Mouse (Mus musculus): ENCODE data around the gene Socs7. TPM values are rescaled to one million over a fixed set of nuclear protein-coding genes. Genes with fewer than 3 reads are reported as not detected.

The Socs7 gene
- polyA plus RNA-seq, 1 experiment from 2014 or later: 10.8 TPM

DNA sequence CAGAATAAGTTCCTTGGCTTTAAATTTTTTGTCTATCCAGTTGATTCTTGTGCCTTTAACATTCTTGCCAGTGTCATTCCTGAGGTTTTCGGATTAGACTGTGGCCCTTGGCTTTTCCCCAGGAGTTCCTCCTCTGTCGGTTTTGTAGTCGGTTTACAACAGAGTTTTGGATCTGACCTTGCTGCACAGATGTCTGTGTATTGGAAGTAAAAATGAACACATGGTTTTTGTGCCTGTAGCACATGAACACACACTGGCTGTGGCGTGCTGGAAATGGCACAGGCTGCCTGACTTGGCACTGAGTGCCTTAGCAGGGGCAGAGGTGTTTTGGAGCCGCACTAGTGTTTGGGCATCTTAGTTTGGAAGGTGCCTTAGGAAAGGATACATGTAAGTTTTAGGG, 6.2 kb downstream of the Socs7 start:
- ATAC-seq (replicated peaks): no peak
- no peak overlapping the region for H3K4me2 ChIP-seq
- WGBS: 80% methylated on average over 5 of the region's 5 CpGs
- peaks cover 40% of the 10 kb centered on the region for H3K4me1 ChIP-seq
- no peaks in the 10 kb centered on the region for H3K27me3 ChIP-seq (replicated peaks)
- H3K36me3 ChIP-seq (replicated peaks): no peaks in the 10 kb centered on the region
- H3K9ac ChIP-seq: no peak overlapping the region; the same call in 1 of the 2 replicates
- no peak overlapping the region for H3K27ac ChIP-seq
- H3K4me3 ChIP-seq: no peak overlapping the region
- H3K9me3 ChIP-seq: no peaks in the 10 kb centered on the region

DNA sequence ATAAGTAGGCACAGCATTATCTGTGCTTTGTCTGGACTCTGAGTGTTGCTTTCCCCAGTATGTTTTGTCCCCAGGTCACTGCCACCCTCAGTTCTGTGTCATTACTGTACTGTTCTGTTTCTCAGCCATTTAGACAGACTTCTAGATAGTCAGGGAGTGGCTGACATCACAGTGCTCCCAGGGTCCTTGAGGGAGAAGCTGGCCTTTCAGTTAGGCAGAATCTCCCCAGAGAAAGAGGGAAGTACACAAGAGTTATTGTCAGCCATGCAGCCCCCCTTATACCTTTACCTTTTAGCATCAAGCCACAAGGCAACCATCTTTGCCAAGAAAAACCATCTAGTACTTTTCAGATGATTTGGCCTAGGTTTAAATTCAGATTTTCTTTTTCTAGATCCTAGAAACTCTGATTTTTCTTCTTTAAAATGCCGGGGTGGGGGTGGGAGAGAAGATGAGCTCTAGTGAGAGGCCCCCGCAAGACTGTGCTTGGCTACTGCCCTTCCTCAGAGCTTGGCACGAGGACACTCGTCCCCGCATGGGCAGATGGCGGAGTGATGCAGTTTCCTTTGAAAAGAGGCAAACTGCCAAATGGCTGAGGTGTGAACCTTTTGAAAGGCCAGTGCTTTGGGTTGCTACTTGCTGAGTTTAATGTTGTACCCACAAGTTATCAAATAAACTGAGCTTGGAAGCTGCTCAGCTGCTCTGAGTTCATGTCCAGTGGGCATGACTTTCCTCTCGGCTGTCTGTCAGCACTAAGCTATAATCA, 8.2 kb downstream of the Socs7 start:
- H3K4me1 ChIP-seq: peaks cover 20% of the 10 kb centered on the region
- H3K4me2 ChIP-seq: no peak overlapping the region
- H3K9ac ChIP-seq: no peak overlapping the region
- WGBS: 67% methylated on average over 7 of the region's 7 CpGs
- no peaks in the 10 kb centered on the region for H3K9me3 ChIP-seq
- H3K27ac ChIP-seq: no peak overlapping the region
- no peak overlapping the region for H3K4me3 ChIP-seq
- ATAC-seq (replicated peaks): no peak
- H3K36me3 ChIP-seq (replicated peaks): peaks cover 6% of the 10 kb centered on the region
- no peaks in the 10 kb centered on the region for H3K27me3 ChIP-seq (replicated peaks)

DNA sequence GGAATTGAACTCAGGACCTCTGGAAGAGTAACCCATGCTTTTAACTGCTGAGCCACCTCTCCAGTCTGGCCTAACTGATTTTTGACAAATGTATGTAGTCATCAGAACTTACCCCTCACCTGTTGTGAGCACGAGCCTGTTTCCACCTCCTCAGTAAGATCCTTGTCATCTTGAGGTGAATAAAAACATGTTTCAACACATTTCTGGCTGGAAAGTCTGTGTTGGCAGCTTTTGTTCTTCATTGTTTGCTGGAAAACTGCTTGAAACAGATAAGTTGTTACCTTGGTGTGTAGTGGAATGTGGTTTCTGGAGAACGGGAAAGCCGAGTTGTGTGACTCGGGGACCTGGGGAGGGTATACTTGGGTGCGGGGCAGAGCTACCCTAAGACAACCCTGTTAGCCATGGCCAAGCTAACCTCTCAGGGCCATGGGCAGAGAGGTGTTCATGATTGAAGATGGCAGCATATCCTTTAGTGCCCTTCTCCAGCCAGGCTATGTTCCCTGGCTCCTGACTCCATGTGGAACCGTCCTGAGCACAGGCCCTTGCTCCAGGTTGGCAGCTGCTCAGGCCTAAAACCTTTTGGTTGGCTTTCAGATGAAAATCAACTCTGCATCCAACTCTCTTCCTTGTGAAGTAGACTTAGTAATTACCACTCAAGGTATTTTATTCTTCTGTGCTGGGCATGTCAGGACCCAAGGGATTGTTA, 10.0 kb downstream of the Socs7 start:
- Histone ChIP-seq H3K9ac (no peak overlapping the region), H3K4me1 (peaks cover 12% of the 10 kb centered on the region), H3K4me3 (no peak overlapping the region), H3K4me2 (no peak overlapping the region), H3K9me3 (no peaks in the 10 kb centered on the region), H3K36me3 (replicated peaks) (peaks cover 12% of the 10 kb centered on the region), H3K27me3 (replicated peaks) (no peaks in the 10 kb centered on the region), H3K27ac (no peak overlapping the region)
- ATAC-seq (replicated peaks): no peak
- 92% methylated on average over 6 of the region's 6 CpGs for WGBS

DNA sequence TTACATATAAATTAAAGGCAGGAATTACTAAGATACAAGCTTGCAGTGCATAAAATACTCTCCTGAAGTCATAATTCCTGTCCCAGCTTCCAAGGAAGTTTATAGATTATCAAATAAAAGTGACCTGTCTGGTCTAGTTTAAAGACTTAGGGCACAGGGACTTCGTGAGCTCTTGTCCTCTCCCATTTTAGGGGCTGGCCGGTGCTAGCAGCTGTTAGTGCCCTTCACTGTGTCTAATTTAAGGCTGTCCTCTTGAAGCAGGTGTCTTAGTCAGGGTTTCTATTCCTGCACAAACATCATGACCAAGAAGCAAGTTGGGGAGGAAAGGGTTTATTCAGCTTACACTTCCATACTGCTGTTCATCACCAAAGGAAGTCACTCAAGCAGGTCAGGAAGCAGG, 11.1 kb downstream of the Socs7 start:
- 90% methylated on average over 2 of the region's 2 CpGs for WGBS
- H3K9ac ChIP-seq: no peak overlapping the region
- no peak for ATAC-seq (replicated peaks)
- no peaks in the 10 kb centered on the region for H3K9me3 ChIP-seq
- no peak overlapping the region for H3K27ac ChIP-seq
- H3K4me2 ChIP-seq: no peak overlapping the region
- H3K4me1 ChIP-seq: peaks cover 10% of the 10 kb centered on the region
- no peak overlapping the region for H3K4me3 ChIP-seq
- peaks cover 23% of the 10 kb centered on the region for H3K36me3 ChIP-seq (replicated peaks)
- no peaks in the 10 kb centered on the region for H3K27me3 ChIP-seq (replicated peaks)

DNA sequence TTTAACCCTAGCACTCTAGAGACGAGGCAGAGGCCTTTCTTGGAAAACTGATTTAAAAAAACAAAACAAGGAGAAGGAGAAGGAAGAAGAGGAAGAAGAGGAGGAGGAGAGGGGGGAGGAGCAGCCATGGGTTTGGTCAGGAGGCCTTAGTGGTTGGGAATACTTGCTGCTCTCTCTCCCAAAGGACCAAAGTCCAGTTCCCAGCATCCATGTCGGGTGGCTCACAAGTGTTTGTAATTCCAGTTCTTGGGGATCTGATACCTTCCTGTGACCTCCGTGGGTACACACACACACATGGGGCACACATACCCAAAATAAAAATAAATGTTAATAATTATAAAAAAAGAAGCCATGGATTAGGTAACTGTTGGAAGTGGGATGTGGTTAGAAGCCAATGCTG, 17.7 kb downstream of the Socs7 start:
- Histone ChIP-seq H3K9me3 (no peaks in the 10 kb centered on the region), H3K4me3 (no peak overlapping the region), H3K27ac (no peak overlapping the region), H3K4me2 (no peak overlapping the region), H3K36me3 (replicated peaks) (peaks cover 35% of the 10 kb centered on the region), H3K9ac (no peak overlapping the region), H3K27me3 (replicated peaks) (no peaks in the 10 kb centered on the region), H3K4me1 (no peaks in the 10 kb centered on the region)
- no peak for ATAC-seq (replicated peaks)
- 85% methylated on average over 3 of the region's 3 CpGs for whole genome bisulfite sequencing

DNA sequence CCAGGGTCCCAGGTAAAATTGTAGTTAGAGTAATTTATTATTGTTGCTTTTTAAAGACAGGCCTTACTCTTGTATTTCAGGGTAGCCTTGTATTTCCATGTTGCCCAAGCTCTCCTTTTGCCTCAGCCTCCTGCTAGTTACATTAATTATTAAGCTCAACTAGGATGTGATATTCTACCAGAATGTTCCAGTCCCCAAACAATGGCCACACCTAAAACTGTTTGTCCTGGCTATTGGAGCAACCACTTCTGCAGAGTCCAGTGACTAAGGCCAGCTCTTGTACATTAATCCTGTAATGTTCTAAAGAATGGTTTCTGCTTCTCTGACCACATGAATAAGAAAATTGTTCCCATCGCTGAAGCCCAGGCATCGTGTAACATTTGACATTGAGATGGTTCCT, 20.7 kb downstream of the Socs7 start:
- ATAC-seq (replicated peaks): no peak
- Histone ChIP-seq H3K9me3 (no peaks in the 10 kb centered on the region), H3K4me3 (no peak overlapping the region), H3K9ac (no peak overlapping the region), H3K4me2 (no peak overlapping the region), H3K27me3 (replicated peaks) (no peaks in the 10 kb centered on the region), H3K4me1 (no peaks in the 10 kb centered on the region), H3K36me3 (replicated peaks) (peaks cover 26% of the 10 kb centered on the region), H3K27ac (no peak overlapping the region)
- WGBS: 87% methylated on average over 2 of the region's 2 CpGs

DNA sequence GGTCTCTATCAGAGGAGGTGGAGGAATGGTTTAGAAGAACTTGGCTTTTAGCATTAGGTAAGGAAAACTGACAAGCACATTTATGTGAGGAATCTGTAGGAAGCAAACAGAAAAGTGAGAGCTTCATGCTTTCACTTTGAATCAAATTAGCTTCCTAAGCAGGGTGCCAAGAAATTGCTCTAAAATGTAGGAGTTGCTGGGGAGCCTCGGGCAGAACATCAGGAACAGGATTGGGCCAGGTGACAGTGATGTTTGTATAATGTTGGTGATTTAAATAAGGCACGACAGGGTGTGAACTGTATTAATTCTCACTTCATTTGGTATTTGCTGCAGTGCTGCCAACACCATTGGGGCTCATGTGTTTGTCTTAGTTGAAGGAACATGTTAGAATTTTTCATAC, 21.4 kb downstream of the Socs7 start:
- H3K9ac ChIP-seq: no peak overlapping the region
- H3K9me3 ChIP-seq: no peaks in the 10 kb centered on the region
- no peaks in the 10 kb centered on the region for H3K4me1 ChIP-seq
- H3K36me3 ChIP-seq (replicated peaks): peaks cover 22% of the 10 kb centered on the region
- no peak overlapping the region for H3K4me2 ChIP-seq
- WGBS: 75% methylated on average over 2 of the region's 2 CpGs
- no peak overlapping the region for H3K4me3 ChIP-seq
- ATAC-seq (replicated peaks): no peak
- H3K27me3 ChIP-seq (replicated peaks): no peaks in the 10 kb centered on the region
- no peak overlapping the region for H3K27ac ChIP-seq

DNA sequence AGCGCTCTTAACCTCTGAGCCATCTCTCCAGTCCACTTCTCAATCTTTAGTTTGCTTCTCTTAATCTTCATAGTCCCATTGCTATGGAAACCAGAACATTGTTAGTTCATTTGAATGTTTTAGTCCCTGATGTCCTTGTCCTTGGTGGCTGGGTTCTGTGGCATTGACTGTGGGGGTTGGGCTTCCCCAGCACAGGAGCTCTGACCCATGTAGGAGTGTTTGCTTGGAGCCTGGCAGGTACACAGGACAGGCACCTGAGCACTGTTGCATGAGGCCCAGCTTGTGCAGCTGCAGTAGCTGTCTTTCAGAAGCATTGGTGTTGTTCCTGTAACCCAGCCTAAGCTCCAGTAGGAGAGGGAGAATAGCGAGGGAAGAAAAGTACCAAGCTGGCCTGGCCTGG, 25.5 kb downstream of the Socs7 start:
- peaks cover 36% of the 10 kb centered on the region for H3K36me3 ChIP-seq (replicated peaks)
- H3K4me3 ChIP-seq: no peak overlapping the region
- H3K27ac ChIP-seq: no peak overlapping the region
- no peak overlapping the region for H3K9ac ChIP-seq
- ATAC-seq (replicated peaks): no peak
- WGBS: 87% methylated on average over 2 of the region's 2 CpGs
- no peaks in the 10 kb centered on the region for H3K27me3 ChIP-seq (replicated peaks)
- H3K9me3 ChIP-seq: no peaks in the 10 kb centered on the region
- H3K4me2 ChIP-seq: no peak overlapping the region
- no peaks in the 10 kb centered on the region for H3K4me1 ChIP-seq

DNA sequence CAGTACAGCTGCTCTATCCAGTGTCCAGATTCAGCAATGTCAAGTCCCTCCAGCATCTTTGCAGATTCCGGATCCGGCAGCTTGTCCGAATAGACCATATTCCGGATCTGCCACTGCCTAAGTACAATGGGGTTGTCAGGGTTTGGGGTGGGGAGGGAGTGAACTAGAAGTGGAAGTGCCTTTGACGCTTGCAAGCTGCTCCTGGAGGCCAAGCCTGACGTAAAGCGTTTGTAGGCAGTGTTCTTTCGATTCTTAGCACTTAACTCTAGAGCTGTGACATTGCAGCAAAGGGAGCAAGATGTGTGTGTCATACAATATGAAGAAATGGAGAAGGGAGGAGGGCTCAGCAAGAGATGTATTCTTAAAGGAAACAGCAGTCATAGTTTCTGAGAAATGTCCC, 26.8 kb downstream of the Socs7 start:
- no peak overlapping the region for H3K4me2 ChIP-seq
- no peaks in the 10 kb centered on the region for H3K4me1 ChIP-seq
- no peak overlapping the region for H3K4me3 ChIP-seq
- peaks cover 33% of the 10 kb centered on the region for H3K36me3 ChIP-seq (replicated peaks)
- H3K9me3 ChIP-seq: no peaks in the 10 kb centered on the region
- H3K27me3 ChIP-seq (replicated peaks): no peaks in the 10 kb centered on the region
- WGBS: 90% methylated on average over 8 of the region's 8 CpGs
- H3K27ac ChIP-seq: no peak overlapping the region
- ATAC-seq (replicated peaks): no peak
- H3K9ac ChIP-seq: no peak overlapping the region

DNA sequence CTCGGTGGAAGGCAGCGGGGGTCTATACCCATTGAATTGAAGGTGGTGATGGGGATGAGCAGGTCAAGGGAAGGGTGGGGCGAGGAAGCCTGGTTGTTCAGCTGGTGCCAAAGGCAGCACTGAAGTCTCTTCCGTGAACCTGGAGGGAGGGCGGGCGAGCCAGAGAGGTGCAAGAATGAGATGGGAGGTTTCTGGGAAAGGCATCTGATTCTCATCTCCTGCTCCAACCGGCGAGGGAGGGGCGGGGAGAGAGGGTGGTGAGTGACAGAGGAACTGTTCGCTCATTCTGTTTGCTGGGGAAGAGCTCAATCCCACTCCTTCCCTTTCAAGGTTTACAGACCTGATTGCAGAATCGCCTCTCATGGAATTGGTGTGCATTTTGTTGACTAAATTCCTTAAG, 31.3 kb downstream of the Socs7 start:
- H3K27ac ChIP-seq: no peak overlapping the region
- no peak for ATAC-seq (replicated peaks)
- 72% methylated on average over 11 of the region's 11 CpGs for WGBS
- H3K4me1 ChIP-seq: no peaks in the 10 kb centered on the region
- H3K27me3 ChIP-seq (replicated peaks): no peaks in the 10 kb centered on the region
- no peak overlapping the region for H3K9ac ChIP-seq
- no peak overlapping the region for H3K4me3 ChIP-seq
- no peak overlapping the region for H3K4me2 ChIP-seq
- no peaks in the 10 kb centered on the region for H3K9me3 ChIP-seq
- peaks cover 26% of the 10 kb centered on the region for H3K36me3 ChIP-seq (replicated peaks)

DNA sequence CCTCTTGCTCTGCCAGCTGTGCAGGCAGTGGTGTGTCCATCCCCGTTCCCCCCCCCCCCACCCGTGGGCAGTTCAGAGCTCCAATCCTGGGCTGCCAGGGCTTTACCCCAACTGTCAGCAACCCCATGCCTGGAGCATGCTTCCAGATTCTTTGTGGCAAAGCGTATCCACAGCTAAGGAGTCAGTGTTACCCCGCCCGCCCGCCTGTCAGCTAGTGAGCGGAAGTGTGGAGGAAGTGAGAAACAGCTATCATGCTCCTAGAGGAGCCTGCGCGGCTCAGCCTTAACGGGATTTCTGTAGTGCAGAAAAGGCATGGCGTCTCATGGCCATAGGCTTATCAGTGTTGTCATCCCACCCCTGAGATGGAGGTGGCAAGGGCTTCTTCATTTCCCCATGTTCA, 31.8 kb downstream of the Socs7 start:
- Histone ChIP-seq H3K4me3 (no peak overlapping the region), H3K27me3 (replicated peaks) (no peaks in the 10 kb centered on the region), H3K9ac (no peak overlapping the region), H3K27ac (no peak overlapping the region), H3K4me1 (no peaks in the 10 kb centered on the region), H3K9me3 (no peaks in the 10 kb centered on the region), H3K4me2 (no peak overlapping the region), H3K36me3 (replicated peaks) (peaks cover 26% of the 10 kb centered on the region)
- 86% methylated on average over 11 of the region's 11 CpGs for WGBS
- no peak for ATAC-seq (replicated peaks)

DNA sequence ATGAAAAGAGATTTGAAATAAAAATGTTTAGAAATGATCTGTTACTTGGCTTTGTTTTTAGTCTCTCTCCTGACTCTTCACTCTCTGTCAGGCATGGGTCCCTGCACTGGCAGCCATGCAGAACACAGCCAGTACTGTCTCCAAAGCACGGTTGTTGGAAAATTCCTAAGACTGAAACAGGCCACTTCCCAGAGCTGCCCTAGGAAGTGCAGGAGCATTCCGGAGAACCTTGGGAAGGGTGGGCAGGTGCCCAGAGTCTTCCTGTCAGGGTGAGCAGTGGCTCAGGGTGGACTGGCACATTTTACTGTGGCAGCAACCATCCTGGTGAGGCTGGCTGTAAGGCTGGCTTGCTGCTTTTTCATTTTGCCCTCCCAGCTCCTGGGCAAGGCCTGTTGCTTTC, 36.2 kb downstream of the Socs7 start:
- Histone ChIP-seq H3K4me3 (no peak overlapping the region), H3K4me2 (no peak overlapping the region), H3K9me3 (no peaks in the 10 kb centered on the region), H3K27ac (no peak overlapping the region), H3K4me1 (peaks cover 14% of the 10 kb centered on the region), H3K27me3 (replicated peaks) (no peaks in the 10 kb centered on the region), H3K9ac (no peak overlapping the region), H3K36me3 (replicated peaks) (0 out of 2 replicates have a peak, but pooled peaks cover 3% of the 10 kb centered on the region)
- 72% methylated on average over 2 of the region's 2 CpGs for WGBS
- ATAC-seq (replicated peaks): no peak

Data from midbrain, embryonic 15.5 days (tissue).